Mouse (Mus musculus): Measurements from ENCODE around the gene Car15.

Gene Car15

GRCm38 (mm10) chr16:17838051-17838450, at the start of gene Car15:
Gene Car15 (minus strand): TSS chr16:17838364.
- DNase-seq (ENCODE audit: extremely low read depth, low read depth): no peak

GRCm38 (mm10) chr16:17884116-17884515, 46.0 kb upstream of the Car15 start:
- no peak for DNase-seq (ENCODE audit: extremely low read depth, low read depth)

DNA sequence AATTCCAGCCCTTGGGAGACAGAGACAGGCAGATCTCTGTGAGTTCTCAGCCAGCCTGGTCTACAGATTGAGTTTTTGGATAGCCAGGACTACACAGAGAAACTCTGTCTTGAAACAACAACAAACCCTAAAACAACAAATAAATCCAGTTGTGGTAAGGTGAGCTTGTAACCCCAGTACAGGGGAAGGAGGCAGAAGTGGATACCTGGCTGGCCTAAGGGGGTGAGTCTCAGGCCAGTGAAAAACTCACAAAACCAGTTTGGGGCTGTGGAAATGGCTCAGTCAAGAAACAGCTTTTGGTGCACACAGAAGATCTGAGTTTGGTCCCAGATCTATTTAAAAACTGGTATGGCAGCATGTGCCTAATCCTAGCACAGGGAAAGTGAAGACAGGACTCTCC, 44.0 kb upstream of the Car15 start:
- DNase-seq (ENCODE audit: extremely low read depth, low read depth): no peak

GRCm38 (mm10) chr16:17879571-17879970, 41.4 kb upstream of the Car15 start:
- no peak for DNase-seq (ENCODE audit: extremely low read depth, low read depth)

GRCm38 (mm10) chr16:17876096-17876495, 37.9 kb upstream of the Car15 start:
- DNase-seq (ENCODE audit: extremely low read depth, low read depth): no peak

GRCm38 (mm10) chr16:17875174-17875573, 37.0 kb upstream of the Car15 start:
- DNase-seq (ENCODE audit: extremely low read depth, low read depth): no peak

GRCm38 (mm10) chr16:17872995-17873394, 34.8 kb upstream of the Car15 start:
- no peak for DNase-seq (ENCODE audit: extremely low read depth, low read depth)

GRCm38 (mm10) chr16:17871248-17871647, 33.1 kb upstream of the Car15 start:
- DNase-seq (ENCODE audit: extremely low read depth, low read depth): peak; percentile 66

GRCm38 (mm10) chr16:17865770-17866169, 27.6 kb upstream of the Car15 start:
- no peak for DNase-seq (ENCODE audit: extremely low read depth, low read depth)

GRCm38 (mm10) chr16:17865293-17865692, 27.1 kb upstream of the Car15 start:
- DNase-seq (ENCODE audit: extremely low read depth, low read depth): no peak

GRCm38 (mm10) chr16:17858592-17858991, 20.4 kb upstream of the Car15 start:
- DNase-seq (ENCODE audit: extremely low read depth, low read depth): no peak

GRCm38 (mm10) chr16:17857157-17857556, 19.0 kb upstream of the Car15 start:
- no peak for DNase-seq (ENCODE audit: extremely low read depth, low read depth)

DNA sequence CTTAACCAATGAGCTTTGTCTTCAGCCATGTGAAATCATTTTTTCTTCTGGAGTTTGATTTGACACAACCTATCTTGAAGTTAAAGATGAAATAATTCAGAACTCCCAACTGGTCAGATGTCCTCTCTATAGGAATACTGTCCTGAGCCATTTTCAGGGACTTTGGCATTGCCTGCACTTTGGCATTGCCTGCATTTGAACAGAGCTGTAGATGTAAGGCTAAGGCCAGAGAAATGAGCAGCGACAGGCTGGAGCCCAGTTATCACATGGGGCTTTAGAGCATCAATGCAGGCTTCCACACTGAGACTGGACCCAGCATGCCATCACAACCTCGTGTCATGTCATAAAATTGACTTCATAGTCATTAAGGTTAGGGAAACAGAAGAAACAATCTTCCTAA, 15.1 kb upstream of the Car15 start:
- no peak for DNase-seq (ENCODE audit: extremely low read depth, low read depth)

DNA sequence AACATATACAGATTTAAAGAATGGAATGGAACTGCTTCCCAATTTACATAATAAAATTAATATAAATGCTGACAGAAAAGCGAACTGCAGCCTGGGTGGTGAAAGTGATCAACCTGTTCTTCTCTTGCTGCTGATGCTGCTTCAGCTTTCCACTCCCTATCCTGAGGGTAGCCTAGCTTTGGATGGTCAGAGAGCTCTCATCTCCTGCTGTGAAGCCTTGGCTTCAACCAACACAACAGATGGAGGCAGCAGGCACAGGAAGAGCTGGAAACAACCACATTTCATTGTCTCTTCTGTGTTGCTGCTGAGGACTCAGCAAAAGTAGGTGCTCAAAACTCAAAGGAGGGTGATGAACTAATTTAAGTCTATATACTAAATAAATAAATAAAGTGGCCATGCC, 13.7 kb upstream of the Car15 start:
- no peak for DNase-seq (ENCODE audit: extremely low read depth, low read depth)

DNA sequence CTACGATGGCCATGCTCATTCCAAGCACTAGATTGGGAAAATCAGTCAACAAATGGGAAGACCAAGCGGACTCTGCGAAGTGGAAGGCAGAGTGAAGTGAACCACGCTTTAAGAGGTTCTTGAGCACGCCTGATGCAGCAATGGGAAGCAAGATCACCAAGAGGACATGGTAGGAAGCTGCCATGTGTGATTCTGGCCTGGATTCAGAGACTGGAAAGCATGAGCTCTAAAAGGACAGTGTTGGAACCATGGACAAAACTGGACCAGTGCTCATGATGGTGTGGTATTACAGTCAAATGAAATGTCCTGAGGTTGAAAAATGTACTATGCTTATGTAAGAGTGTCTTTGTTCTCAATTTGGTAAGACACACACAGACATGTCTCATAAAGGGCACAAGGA, 13.2 kb upstream of the Car15 start:
- DNase-seq (ENCODE audit: extremely low read depth, low read depth): no peak

DNA sequence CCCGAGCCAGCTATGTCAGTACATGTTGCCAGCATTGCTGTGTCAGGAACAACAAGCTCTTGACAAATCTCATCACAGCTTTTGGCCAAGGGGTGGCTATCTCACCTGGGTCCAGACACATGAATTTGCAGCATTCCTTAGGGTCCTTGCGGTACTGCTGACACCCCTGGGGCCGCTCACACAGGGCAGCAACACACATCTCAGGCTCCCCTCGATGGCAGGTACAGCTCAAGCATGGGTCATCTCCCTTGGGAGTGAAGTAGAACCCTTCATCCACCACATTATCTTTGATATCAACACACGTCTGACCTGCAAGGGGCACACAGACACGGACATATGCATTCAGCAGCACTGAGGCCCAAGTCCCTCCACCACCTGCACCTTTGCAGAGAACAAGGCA, 11.3 kb upstream of the Car15 start:
- no peak for DNase-seq (ENCODE audit: extremely low read depth, low read depth)

GRCm38 (mm10) chr16:17848928-17849327, 10.8 kb upstream of the Car15 start:
- peak; percentile 23 for DNase-seq (ENCODE audit: extremely low read depth, low read depth)

GRCm38 (mm10) chr16:17848431-17848830, 10.3 kb upstream of the Car15 start:
- DNase-seq (ENCODE audit: extremely low read depth, low read depth): no peak

DNA sequence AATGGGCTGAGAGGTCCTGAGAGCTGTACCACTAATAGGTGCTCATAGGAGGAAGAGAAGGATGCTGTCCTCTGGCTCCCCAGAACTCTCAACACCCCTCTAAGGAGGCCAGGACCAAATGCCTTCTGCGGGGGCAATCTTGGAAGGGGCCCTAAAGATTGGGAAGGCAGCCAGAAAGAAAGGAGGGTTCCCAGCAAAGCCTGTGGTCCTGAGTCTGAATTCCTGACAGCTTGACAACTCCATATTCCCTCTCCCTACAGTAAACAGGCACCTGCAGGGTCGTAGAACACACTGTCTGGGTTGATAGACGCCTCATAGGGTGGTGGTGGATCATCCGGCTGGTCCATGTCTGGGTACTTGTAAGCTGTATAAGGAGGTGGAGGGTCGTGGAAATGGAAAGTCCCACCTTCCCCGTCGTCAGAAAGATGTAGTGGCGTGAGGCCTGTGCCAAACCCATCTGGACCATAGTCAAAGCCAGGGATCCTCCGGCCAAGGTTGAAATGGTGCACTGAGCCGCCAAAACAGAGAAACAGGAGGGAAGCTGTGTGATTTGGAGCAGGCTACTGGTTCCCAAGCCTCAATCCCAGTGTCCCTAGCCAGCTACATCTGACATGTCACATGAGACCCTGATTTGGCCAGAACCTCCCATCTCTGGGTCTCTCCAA, 5.7 kb upstream of the Car15 start:
- no peak for DNase-seq (ENCODE audit: extremely low read depth, low read depth)

DNA sequence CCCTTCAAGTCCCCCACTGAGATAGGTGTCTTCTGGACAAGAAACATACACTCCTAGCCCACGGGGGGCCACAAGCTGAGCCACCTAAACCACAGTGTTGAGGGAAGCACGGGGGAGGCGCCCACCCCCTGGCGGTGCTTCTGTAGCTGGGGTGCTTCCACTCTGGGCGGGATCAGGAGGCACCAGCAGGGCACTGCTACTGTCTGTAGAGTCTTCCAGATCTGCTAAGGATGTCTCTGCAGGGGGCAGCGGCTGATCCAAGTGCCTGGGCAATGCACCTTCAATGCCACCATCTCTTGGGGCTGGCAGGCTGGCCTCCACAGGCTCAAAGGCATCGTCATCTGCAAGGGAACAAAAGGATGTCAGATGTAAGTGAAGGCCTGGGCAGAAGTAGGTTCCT, 4.3 kb upstream of the Car15 start:
- DNase-seq (ENCODE audit: extremely low read depth, low read depth): no peak

GRCm38 (mm10) chr16:17839976-17840375, 1.8 kb upstream of the Car15 start:
- no peak for DNase-seq (ENCODE audit: extremely low read depth, low read depth)

GRCm38 (mm10) chr16:17835481-17835880, 2.7 kb downstream of the Car15 start:
- no peak for DNase-seq (ENCODE audit: extremely low read depth, low read depth)

- no peak for DNase-seq (ENCODE audit: extremely low read depth, low read depth)
These were observed 3.6 kb downstream of the Car15 start for GRCm38 (mm10) chr16:17834543-17834942.

All from MEL-GATA-1-ER (cell line).